Mouse (Mus musculus) right cerebral cortex, postnatal 14 days (tissue): ENCODE results near the gene Acmsd.
A peak's percentile ranks its signal among the peaks of the same experiment; 100 is the strongest.
"Not testable (repeated sequence)": the region's sequence is repeated elsewhere in the genome, so short reads cannot be mapped to it uniquely, and the experiment has no call there.

Experiments used
- DNase-seq: peaks from one replicate; pipeline ENCODE4 v3.0.0; 2022

Gene Acmsd

GRCm38 (mm10) chr1:127729096-127729495, at the start of gene Acmsd:
TSS of gene Acmsd (plus strand) at chr1:127729413.
- DNase-seq, result no peak

- DNase-seq, result peak; percentile 26
Measured at GRCm38 (mm10) chr1:127679498-127680133, 49.6 kb upstream of the Acmsd start, which contains the start of gene Tmem163. TSS of gene Tmem163 (minus strand) at chr1:127679548.

- DNase-seq, result no peak
Measured at GRCm38 (mm10) chr1:127696533-127696932, 32.7 kb upstream of the Acmsd start.

- DNase-seq, result no peak
Measured at GRCm38 (mm10) chr1:127702187-127702586, 27.0 kb upstream of the Acmsd start.

GRCm38 (mm10) chr1:127706269-127706668, 22.9 kb upstream of the Acmsd start:
- no peak for DNase-seq

GRCm38 (mm10) chr1:127716441-127716840, 12.8 kb upstream of the Acmsd start:
- DNase-seq, result no peak

- DNase-seq, result no peak
Measured at GRCm38 (mm10) chr1:127718290-127718689, 10.9 kb upstream of the Acmsd start.

- no peak for DNase-seq
Measured at GRCm38 (mm10) chr1:127723596-127723995, 5.6 kb upstream of the Acmsd start.

GRCm38 (mm10) chr1:127731086-127731485, 1.9 kb downstream of the Acmsd start:
- no peak for DNase-seq

- no peak for DNase-seq
Measured at GRCm38 (mm10) chr1:127732435-127732834, 3.2 kb downstream of the Acmsd start.

- no peak for DNase-seq
Measured at GRCm38 (mm10) chr1:127732841-127733240, 3.6 kb downstream of the Acmsd start.

GRCm38 (mm10) chr1:127735356-127735755, 6.1 kb downstream of the Acmsd start:
- no peak for DNase-seq

GRCm38 (mm10) chr1:127750401-127751102, 21.3 kb downstream of the Acmsd start:
- no peak for DNase-seq

- DNase-seq, result no peak
Measured at GRCm38 (mm10) chr1:127755806-127756205, 26.6 kb downstream of the Acmsd start.

- DNase-seq, result no peak
Measured at GRCm38 (mm10) chr1:127756331-127757163, 27.3 kb downstream of the Acmsd start.

- not testable (repeated sequence) for DNase-seq
Measured at GRCm38 (mm10) chr1:127757164-127757545, 27.9 kb downstream of the Acmsd start.

GRCm38 (mm10) chr1:127765468-127765867, 36.3 kb downstream of the Acmsd start:
- no peak for DNase-seq

- no peak for DNase-seq
Measured at GRCm38 (mm10) chr1:127766741-127767140, 37.5 kb downstream of the Acmsd start.

- no peak for DNase-seq
Measured at GRCm38 (mm10) chr1:127773198-127773802, 44.1 kb downstream of the Acmsd start.

GRCm38 (mm10) chr1:127773803-127774500, 44.7 kb downstream of the Acmsd start, which contains the start of gene Ccnt2:
TSS of gene Ccnt2 (plus strand) at chr1:127774164.
- DNase-seq, result peak; percentile 98

- DNase-seq, result no peak
Measured at GRCm38 (mm10) chr1:127774501-127774880, 45.3 kb downstream of the Acmsd start.

- no peak for DNase-seq
Measured at GRCm38 (mm10) chr1:127775206-127775720, 46.0 kb downstream of the Acmsd start.
